ENCODE assay signal across 9 mouse cellular contexts in the genomic region with DNA sequence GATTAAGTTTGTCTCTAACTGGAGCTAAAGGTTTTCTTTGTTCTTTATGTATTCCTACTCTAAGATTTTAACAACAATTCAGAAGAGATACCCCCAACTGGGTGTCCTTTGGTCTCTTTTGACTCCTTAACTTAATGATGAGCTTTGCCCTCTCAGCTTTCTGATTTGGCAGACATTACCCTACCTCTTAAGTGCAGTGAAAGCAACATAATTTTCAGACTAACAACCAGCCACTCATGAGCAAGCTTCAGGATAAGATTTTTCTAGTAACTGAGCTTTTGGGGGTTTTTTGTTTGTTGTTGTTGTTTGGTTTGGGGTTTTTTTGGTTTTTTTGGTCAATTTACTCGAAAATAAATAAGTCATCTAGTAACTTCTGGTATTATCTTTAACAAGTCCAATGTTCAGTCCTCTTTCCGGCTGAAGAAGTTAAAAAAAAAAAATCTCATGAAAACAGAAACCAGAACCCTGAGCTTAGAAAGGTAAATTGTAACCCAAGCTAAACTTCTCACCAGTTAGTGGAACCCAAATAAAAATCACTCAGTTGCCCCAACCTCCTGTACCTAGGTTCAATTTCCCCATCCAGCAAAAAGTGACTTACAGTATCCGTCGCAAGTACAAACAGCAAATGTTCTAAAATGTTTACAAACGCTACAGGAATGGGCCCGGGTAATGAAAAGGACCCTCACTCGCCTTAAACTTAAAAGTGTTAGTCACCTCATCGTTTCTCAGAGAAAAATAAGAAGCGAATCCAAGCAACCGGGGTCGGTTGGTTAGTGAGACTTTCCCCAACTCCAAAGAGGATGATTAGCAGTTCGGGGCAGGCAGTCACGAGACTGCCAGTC. TPM values are rescaled to one million over a fixed set of nuclear protein-coding genes. Genes with fewer than 3 reads are reported as not detected.
DNase-seq lines count a peak whose midpoint lies in the region; ATAC-seq and TF ChIP-seq lines count a peak whose summit lies in the region.
"Had no signal": no experiment of that assay in that cellular context is flagged by ENCODE, and none has a peak within 500 bp of the region (broad histone marks: within the 10 kb centered on the region; RNA-seq: fewer than 3 reads in every experiment).

No protein-coding gene starts in this region.

- no peaks in the 10 kb centered on the region for H3K36me3 ChIP-seq in embryonic facial prominence, embryonic 12.5 days
- no peaks in the 10 kb centered on the region for H3K36me3 ChIP-seq in intestine, postnatal 0 days (ENCODE audit: control insufficient read depth, insufficient read depth)
- no peaks in the 10 kb centered on the region for H3K36me3 ChIP-seq in myocyte (ENCODE audit: control insufficient read depth, insufficient read depth)

- peak overlapping the region; percentile 35 for H3ac ChIP-seq in myocyte (ENCODE audit: control insufficient read depth, insufficient read length)

- no peak for TF ChIP-seq CTCF in layer of hippocampus, adult 2 months (conservative IDR thresholded peaks at IDR 0.05)
- no peak for TF ChIP-seq CTCF in intestine, postnatal 0 days (IDR thresholded peaks at IDR 0.05; ENCODE audit: low read depth)

- H3K9me3 ChIP-seq in embryonic facial prominence, embryonic 12.5 days, result no peaks in the 10 kb centered on the region
- H3K9me3 ChIP-seq in intestine, postnatal 0 days (ENCODE audit: control insufficient read depth), result no peaks in the 10 kb centered on the region

- H3K27ac ChIP-seq in layer of hippocampus, adult 2 months, result peak overlapping the region; percentile 98
- peak overlapping the region; percentile 97 for H3K27ac ChIP-seq in embryonic facial prominence, embryonic 12.5 days
- peak overlapping the region; percentile 100 for H3K27ac ChIP-seq in intestine, postnatal 0 days (ENCODE audit: low read depth, low read length)

- DNase-seq in layer of hippocampus, adult 2 months (ENCODE audit: low spot score in 2 of 2), result no peak
- no peak for DNase-seq in layer of hippocampus, adult 8-10 months (ENCODE audit: low spot score in 2 of 2)
- no peak for DNase-seq in retina, embryonic 14.5 days (ENCODE audit: low spot score)
- DNase-seq in left cerebral cortex, adult 9 months (ENCODE audit: low spot score in 2 of 2), result no peak
- no peak for DNase-seq in spleen, adult 12 weeks (ENCODE audit: low spot score)

- peak overlapping the region; percentile 99 for H3K4me3 ChIP-seq in layer of hippocampus, adult 2 months
- peak overlapping the region; percentile 70 for H3K4me3 ChIP-seq in embryonic facial prominence, embryonic 12.5 days
- peak overlapping the region; percentile 99 for H3K4me3 ChIP-seq in intestine, postnatal 0 days (ENCODE audit: low read depth, low read length)
- peak overlapping the region; percentile 55 for H3K4me3 ChIP-seq in myocyte

- peak overlapping the region; percentile 62 for H3K4me2 ChIP-seq in embryonic facial prominence, embryonic 12.5 days (replicated peaks)
- peak overlapping the region; percentile 77 for H3K4me2 ChIP-seq in intestine, postnatal 0 days (replicated peaks; ENCODE audit: low read depth)
- H3K4me2 ChIP-seq in myocyte (ENCODE audit: low read depth), result peak overlapping the region; percentile 73

- H3K27me3 ChIP-seq in embryonic facial prominence, embryonic 12.5 days, result no peaks in the 10 kb centered on the region
- H3K27me3 ChIP-seq in intestine, postnatal 0 days (replicated peaks; ENCODE audit: control insufficient read depth, insufficient read depth, low read length), result no peaks in the 10 kb centered on the region
- no peaks in the 10 kb centered on the region for H3K27me3 ChIP-seq in myocyte (ENCODE audit: control insufficient read depth, insufficient read depth, insufficient read length)

- no peak for TF ChIP-seq POLR2A in myocyte (IDR thresholded peaks at IDR 0.05; ENCODE audit: insufficient read length, low read depth)

- peaks cover 17% of the 10 kb centered on the region for H3K4me1 ChIP-seq in embryonic facial prominence, embryonic 12.5 days
- 0 out of 2 replicates have a peak, but pooled peaks cover 2% of the 10 kb centered on the region for H3K4me1 ChIP-seq in intestine, postnatal 0 days (replicated peaks; ENCODE audit: control insufficient read depth, insufficient read depth, low read length)

- H3K9ac ChIP-seq in embryonic facial prominence, embryonic 12.5 days, result peak overlapping the region; percentile 82
- H3K9ac ChIP-seq in intestine, postnatal 0 days (ENCODE audit: low read depth, low read length), result peak overlapping the region; percentile 99

- peaks cover 55% of the 10 kb centered on the region for H3K79me2 ChIP-seq in myocyte (ENCODE audit: control insufficient read depth, insufficient read depth)

- ATAC-seq in embryonic facial prominence, embryonic 12.5 days (ENCODE audit: insufficient number of reproducible peaks, insufficient read depth, low FRiP score, low TSS enrichment), result no peak
- ATAC-seq in intestine, postnatal 0 days, result no peak

- WGBS in embryonic facial prominence, embryonic 12.5 days, result 2% methylated on average over 13 of the region's 13 CpGs
- WGBS in intestine, postnatal 0 days, result 1% methylated on average over 13 of the region's 13 CpGs

TF ChIP-seq in myocyte, 11 proteins besides CTCF, POLR2A, EP300 and RAD21:
- TF ChIP-seq MYOG (IDR thresholded peaks at IDR 0.05; ENCODE audit: control insufficient read depth in 1 of 3, insufficient read depth in 1 of 3, insufficient read length in 2 of 3, low read depth in 2 of 3) (no peak), SRF (IDR thresholded peaks at IDR 0.05; ENCODE audit: control insufficient read depth, insufficient read length, low read depth) (no peak)

RNA-seq across cellular contexts. Expression of a gene that starts 19.8 kb away (rescaled TPM):
- total RNA-seq in layer of hippocampus, adult 2 months (2021), result 10 to 100 TPM; 81.1 to 96.3 TPM
- total RNA-seq in layer of hippocampus, adult 8-10 months (2022), result 100 to 1,000 TPM in 1 of 4 experiments, 10 to 100 TPM in 3; 78.3 to 104 (median 86.6) TPM
- 78.6 and 82.0 TPM in 2 replicates for polyA plus RNA-seq in embryonic facial prominence, embryonic 12.5 days (2016; fragmentation: Nextera tagmentation; extraction: Ambion mirVana)
- 63.6 and 67.6 TPM in 2 replicates for polyA plus RNA-seq in intestine, postnatal 0 days (2015; fragmentation: Nextera tagmentation; extraction: Ambion mirVana)
- 36.7 TPM for polyA plus RNA-seq in myocyte (2012; fragmentation: generic; extraction: Trizol)

RNA-seq across cellular contexts. Expression of a gene that starts 36.5 kb away (rescaled TPM):
- total RNA-seq in layer of hippocampus, adult 2 months (2021), result not detected
- not detected for total RNA-seq in layer of hippocampus, adult 8-10 months (2022)
- polyA plus RNA-seq in embryonic facial prominence, embryonic 12.5 days (2016; fragmentation: Nextera tagmentation; extraction: Ambion mirVana), result 0.08 and 0.19 TPM in 2 replicates
- polyA plus RNA-seq in intestine, postnatal 0 days (2015; fragmentation: Nextera tagmentation; extraction: Ambion mirVana), result 0.04 and 0.13 TPM in 2 replicates
- not detected for polyA plus RNA-seq in myocyte (2012; fragmentation: generic; extraction: Trizol)
- total RNA-seq: megakaryocyte progenitor cell, adult 5-6 weeks had no signal

RNA-seq across cellular contexts. Expression of a gene that starts 49.5 kb away (rescaled TPM):
- 100 to 1,000 TPM; 766 to 781 TPM for total RNA-seq in layer of hippocampus, adult 2 months (2021)
- 100 to 1,000 TPM; 779 to 924 (median 859) TPM for total RNA-seq in layer of hippocampus, adult 8-10 months (2022)
- polyA plus RNA-seq in embryonic facial prominence, embryonic 12.5 days (2016; fragmentation: Nextera tagmentation; extraction: Ambion mirVana), result 915 and 939 TPM in 2 replicates
- 623 and 626 TPM in 2 replicates for polyA plus RNA-seq in intestine, postnatal 0 days (2015; fragmentation: Nextera tagmentation; extraction: Ambion mirVana)
- polyA plus RNA-seq in myocyte (2012; fragmentation: generic; extraction: Trizol), result 695 TPM
